Mouse (Mus musculus) heart, postnatal 0 days (tissue): ENCODE measurements around the gene Fgfbp3.

Experiments
- CTCF ChIP-seq: IDR thresholded peaks from 2 replicates; pipeline ENCODE4 v1.5.1; 2016; ENCODE audit warnings: antibody characterized with exemption, control low read depth, low read depth
- EP300 ChIP-seq: IDR thresholded peaks from 2 replicates; pipeline ENCODE4 v1.6.1; 2016; ENCODE audit warnings: antibody characterized with exemption, low read depth

DNA sequence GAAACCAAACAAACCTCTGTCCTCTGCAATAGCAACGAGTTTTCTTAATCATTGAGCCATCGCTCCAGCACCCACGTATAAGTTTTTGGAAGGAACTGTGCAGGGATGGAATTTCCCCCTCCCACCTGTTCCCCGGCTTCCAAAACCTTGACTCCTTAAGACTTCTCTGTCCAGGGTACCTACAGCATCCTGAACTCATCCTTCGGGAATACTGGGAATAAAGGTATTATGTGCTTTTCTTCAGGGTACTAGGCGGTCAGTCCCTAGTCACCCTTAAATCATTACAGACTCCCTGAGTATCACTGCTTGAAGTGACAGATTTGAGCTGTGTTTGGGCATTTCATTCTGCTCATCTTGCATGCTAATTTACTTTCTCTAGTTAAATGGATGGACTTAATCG is 16.0 kb downstream of the Fgfbp3 start:
- no peak for TF ChIP-seq CTCF
- no peak for TF ChIP-seq EP300
